In genomic region chr17:24695326-24696010, GRCm38 (mm10) we compare ENCODE assay signal across 7 mouse cellular contexts. TPM values are rescaled to one million over a fixed set of nuclear protein-coding genes. Genes with fewer than 3 reads are reported as not detected.
A peak's percentile ranks its signal among the peaks of the same experiment; 100 is the strongest.
DNase-seq lines count a peak whose midpoint lies in the region; ATAC-seq and TF ChIP-seq lines count a peak whose summit lies in the region.

No protein-coding gene starts in this region.

- peak overlapping the region; percentile 70 for H3K4me2 ChIP-seq in forebrain, embryonic 11.5 days (ENCODE audit: low read depth, low read length, severe bottlenecking)
- peak overlapping the region; percentile 73 for H3K4me2 ChIP-seq in limb, embryonic 12.5 days

- H3K4me1 ChIP-seq in spleen, adult 2 months (ENCODE audit: control insufficient read depth, insufficient read depth, insufficient read length), result no peaks in the 10 kb centered on the region; the same call in none of the 2 replicates
- peaks cover 10% of the 10 kb centered on the region for H3K4me1 ChIP-seq in forebrain, embryonic 11.5 days (replicated peaks; ENCODE audit: control insufficient read depth, insufficient read depth, low read length)
- H3K4me1 ChIP-seq in limb, embryonic 12.5 days (replicated peaks), result peaks cover 24% of the 10 kb centered on the region
- H3K4me1 ChIP-seq in small intestine, adult 2 months (ENCODE audit: control insufficient read depth, insufficient read depth, insufficient read length, low read length), result peaks cover 20% of the 10 kb centered on the region; the same call in 1 of the 2 replicates

- no peaks in the 10 kb centered on the region for H3K36me3 ChIP-seq in spleen, adult 2 months (ENCODE audit: control insufficient read depth, insufficient read depth, low read length)
- H3K36me3 ChIP-seq in forebrain, embryonic 11.5 days (ENCODE audit: control insufficient read depth, insufficient read depth, low read length), result peaks cover 3% of the 10 kb centered on the region; the same call in 1 of the 2 replicates
- H3K36me3 ChIP-seq in limb, embryonic 12.5 days, result peaks cover 32% of the 10 kb centered on the region
- H3K36me3 ChIP-seq in small intestine, adult 2 months (ENCODE audit: control insufficient read depth, insufficient read depth, low read length), result peaks cover 7% of the 10 kb centered on the region

- peak overlapping the region; percentile 95 for H3K4me3 ChIP-seq in spleen, adult 2 months (ENCODE audit: extremely low read depth, insufficient read depth, insufficient read length)
- peak overlapping the region; percentile 80 for H3K4me3 ChIP-seq in forebrain, embryonic 11.5 days (ENCODE audit: low read depth, low read length)
- H3K4me3 ChIP-seq in limb, embryonic 12.5 days (replicated peaks), result peak overlapping the region; percentile 88
- peak overlapping the region; percentile 74 for H3K4me3 ChIP-seq in small intestine, adult 2 months (ENCODE audit: low read depth, low read length)

- ATAC-seq in forebrain, embryonic 11.5 days (replicated peaks; ENCODE audit: low FRiP score), result peak; percentile 57
- ATAC-seq in limb, embryonic 12.5 days (ENCODE audit: insufficient number of reproducible peaks, insufficient read depth, low FRiP score, low TSS enrichment, low read depth), result peak; percentile 21; the same call in 1 of the 2 replicates

- TF ChIP-seq CTCF in spleen, adult 2 months (IDR thresholded peaks at IDR 0.05; ENCODE audit: extremely low read depth, insufficient read depth, insufficient read length, insufficient replicate concordance), result no peak
- no peak for TF ChIP-seq CTCF in small intestine, adult 2 months (IDR thresholded peaks at IDR 0.05; ENCODE audit: extremely low read depth, insufficient read length, insufficient replicate concordance, low read depth, low read length)

- TF ChIP-seq POLR2A in spleen, adult 2 months (IDR thresholded peaks at IDR 0.05; ENCODE audit: low read depth, low read length), result no peak
- TF ChIP-seq POLR2A in small intestine, adult 2 months (IDR thresholded peaks at IDR 0.05; ENCODE audit: low read depth, low read length), result no peak

- DNase-seq in spleen, adult 2 months (ENCODE audit: low read depth in 1 of 2, low spot score in 2 of 2), result no peak
- DNase-seq in spleen, postnatal 4 days (ENCODE audit: low spot score in 2 of 2), result no peak
- no peak for DNase-seq in forebrain, embryonic 11.5 days (ENCODE audit: low spot score)
- DNase-seq in adrenal gland, adult 18-20 months (ENCODE audit: low spot score in 2 of 2), result no peak
- DNase-seq in thymus, postnatal 0 days (ENCODE audit: low spot score), result no peak

- peak overlapping the region; percentile 60 for H3K27ac ChIP-seq in spleen, adult 2 months (ENCODE audit: insufficient read depth, low read length)
- peak overlapping the region; percentile 71 for H3K27ac ChIP-seq in forebrain, embryonic 11.5 days (ENCODE audit: low read depth, low read length)
- H3K27ac ChIP-seq in limb, embryonic 12.5 days, result peak overlapping the region; percentile 91
- H3K27ac ChIP-seq in small intestine, adult 2 months (ENCODE audit: insufficient read depth, low read depth, low read length), result peak overlapping the region; percentile 48

- peaks cover 2% of the 10 kb centered on the region; the same call in 1 of the 2 replicates for H3K27me3 ChIP-seq in spleen, adult 2 months (ENCODE audit: control insufficient read depth, insufficient read depth, low read length)
- peaks cover 6% of the 10 kb centered on the region; the same call in 1 of the 2 replicates for H3K27me3 ChIP-seq in forebrain, embryonic 11.5 days (ENCODE audit: control insufficient read depth, insufficient read depth, low read length)
- H3K27me3 ChIP-seq in limb, embryonic 12.5 days, result peaks cover 15% of the 10 kb centered on the region
- H3K27me3 ChIP-seq in small intestine, adult 2 months (ENCODE audit: control insufficient read depth, insufficient read depth, low read length), result no peaks in the 10 kb centered on the region

- H3K9ac ChIP-seq in forebrain, embryonic 11.5 days (ENCODE audit: low read length), result peak overlapping the region; percentile 94
- peak overlapping the region; percentile 87 for H3K9ac ChIP-seq in limb, embryonic 12.5 days (replicated peaks)

- WGBS in spleen, adult 2 months, result 19% methylated on average over 51 of the region's 51 CpGs
- WGBS in forebrain, embryonic 11.5 days, result 6% methylated on average over 51 of the region's 51 CpGs
- WGBS in limb, embryonic 12.5 days, result 8% methylated on average over 44 of the region's 51 CpGs
- 3% methylated on average over 50 of the region's 51 CpGs for WGBS in small intestine, adult 2 months

- no peaks in the 10 kb centered on the region for H3K9me3 ChIP-seq in forebrain, embryonic 11.5 days (ENCODE audit: control insufficient read depth, low read length)
- H3K9me3 ChIP-seq in limb, embryonic 12.5 days, result no peaks in the 10 kb centered on the region

RNA-seq across cellular contexts. Expression of gene Gfer, which starts 0.5 kb away (rescaled TPM):
- 13.8 and 26.7 TPM in 2 replicates for polyA plus RNA-seq in spleen, adult 2 months (2012; rRNA removed)
- 54.9 and 55.4 TPM in 2 replicates for polyA plus RNA-seq in forebrain, embryonic 11.5 days (2014; fragmentation: Nextera tagmentation; extraction: Ambion mirVana)
- polyA plus RNA-seq in limb, embryonic 12.5 days (2016; fragmentation: Nextera tagmentation; extraction: Ambion mirVana), result 49.7 and 53.5 TPM in 2 replicates
- polyA plus RNA-seq in small intestine, adult 2 months (2012; rRNA removed), result 22.8 and 35.9 TPM in 2 replicates
- 10 to 100 TPM; 31.9 to 33.9 TPM for total RNA-seq in adrenal gland, adult 18-20 months (2021)
- 36.0 and 36.2 TPM in 2 replicates for polyA plus RNA-seq in thymus, postnatal 0 days (2015; fragmentation: Nextera tagmentation; extraction: Ambion mirVana)

RNA-seq across cellular contexts. Expression of gene Noxo1, which starts 0.6 kb away (rescaled TPM):
- 6.8 and 7.5 TPM in 2 replicates for polyA plus RNA-seq in spleen, adult 2 months (2012; rRNA removed)
- 1.7 and 1.9 TPM in 2 replicates for polyA plus RNA-seq in forebrain, embryonic 11.5 days (2014; fragmentation: Nextera tagmentation; extraction: Ambion mirVana)
- 1.7 and 1.8 TPM in 2 replicates for polyA plus RNA-seq in limb, embryonic 12.5 days (2016; fragmentation: Nextera tagmentation; extraction: Ambion mirVana)
- 57.7 and 115 TPM in 2 replicates for polyA plus RNA-seq in small intestine, adult 2 months (2012; rRNA removed)
- 1 to 10 TPM; 2.8 to 3.9 TPM for total RNA-seq in adrenal gland, adult 18-20 months (2021)
- 2.3 and 3.0 TPM in 2 replicates for polyA plus RNA-seq in thymus, postnatal 0 days (2015; fragmentation: Nextera tagmentation; extraction: Ambion mirVana)

RNA-seq across cellular contexts. Expression of gene Syngr3, which starts 5.7 kb away (rescaled TPM):
- 0.20 and 0.23 TPM in 2 replicates for polyA plus RNA-seq in spleen, adult 2 months (2012; rRNA removed)
- polyA plus RNA-seq in forebrain, embryonic 11.5 days (2014; fragmentation: Nextera tagmentation; extraction: Ambion mirVana), result 14.0 and 17.0 TPM in 2 replicates
- 7.5 and 8.2 TPM in 2 replicates for polyA plus RNA-seq in limb, embryonic 12.5 days (2016; fragmentation: Nextera tagmentation; extraction: Ambion mirVana)
- polyA plus RNA-seq in small intestine, adult 2 months (2012; rRNA removed), result 1.2 and 1.3 TPM in 2 replicates
- total RNA-seq in adrenal gland, adult 18-20 months (2021), result 1 to 10 TPM; 2.2 to 3.3 TPM
- polyA plus RNA-seq in thymus, postnatal 0 days (2015; fragmentation: Nextera tagmentation; extraction: Ambion mirVana), result 0.09 and 0.13 TPM in 2 replicates

RNA-seq across cellular contexts. Expression of gene Tbl3, which starts 12.0 kb away (rescaled TPM):
- 52.5 and 59.8 TPM in 2 replicates for polyA plus RNA-seq in spleen, adult 2 months (2012; rRNA removed)
- polyA plus RNA-seq in forebrain, embryonic 11.5 days (2014; fragmentation: Nextera tagmentation; extraction: Ambion mirVana), result 111 and 127 TPM in 2 replicates
- 99.7 and 103 TPM in 2 replicates for polyA plus RNA-seq in limb, embryonic 12.5 days (2016; fragmentation: Nextera tagmentation; extraction: Ambion mirVana)
- polyA plus RNA-seq in small intestine, adult 2 months (2012; rRNA removed), result 26.0 and 49.6 TPM in 2 replicates
- 10 to 100 TPM; 30.2 to 32.4 TPM for total RNA-seq in adrenal gland, adult 18-20 months (2021)
- polyA plus RNA-seq in thymus, postnatal 0 days (2015; fragmentation: Nextera tagmentation; extraction: Ambion mirVana), result 65.9 TPM in 2 replicates

RNA-seq across cellular contexts. Expression of gene Rnf151, which starts 22.4 kb away (rescaled TPM):
- polyA plus RNA-seq in spleen, adult 2 months (2012; rRNA removed), result 0.41 and 0.86 TPM in 2 replicates
- polyA plus RNA-seq in forebrain, embryonic 11.5 days (2014; fragmentation: Nextera tagmentation; extraction: Ambion mirVana), result 0.36 and 0.81 TPM in 2 replicates
- 0.29 and 0.41 TPM in 2 replicates for polyA plus RNA-seq in limb, embryonic 12.5 days (2016; fragmentation: Nextera tagmentation; extraction: Ambion mirVana)
- 0.19 TPM in 1 of 2 replicates, not detected in the other for polyA plus RNA-seq in small intestine, adult 2 months (2012; rRNA removed)
- not detected for total RNA-seq in adrenal gland, adult 18-20 months (2021)
- 0.13 TPM in 1 of 2 replicates, not detected in the other for polyA plus RNA-seq in thymus, postnatal 0 days (2015; fragmentation: Nextera tagmentation; extraction: Ambion mirVana)
